18 mouse cellular contexts compared by ENCODE assay signal in the genomic region with DNA sequence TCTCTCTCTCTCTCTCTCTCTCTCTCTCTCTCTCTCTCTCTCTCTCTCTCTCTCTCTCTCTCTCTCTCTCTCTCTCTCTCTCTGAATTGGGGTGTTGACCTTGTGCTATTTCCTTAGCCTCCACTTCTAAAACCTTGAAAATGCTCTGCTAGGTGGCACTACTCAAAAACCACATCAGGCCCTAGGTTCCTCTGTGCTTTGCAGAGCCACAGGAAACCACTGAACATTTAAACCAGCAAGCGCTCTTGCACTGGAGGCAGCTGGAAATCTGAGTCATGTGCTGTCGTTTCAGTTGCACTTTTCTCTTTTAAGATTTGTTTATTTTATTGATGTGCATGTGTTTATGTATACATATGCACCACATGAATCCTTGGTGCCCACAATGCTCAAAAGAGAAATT. TPM values are rescaled to one million over a fixed set of nuclear protein-coding genes. Genes with fewer than 3 reads are reported as not detected.
DNase-seq lines count a peak whose midpoint lies in the region; ATAC-seq and TF ChIP-seq lines count a peak whose summit lies in the region.
"Had no signal": no experiment of that assay in that cellular context is flagged by ENCODE, and none has a peak within 500 bp of the region (broad histone marks: within the 10 kb centered on the region; RNA-seq: fewer than 3 reads in every experiment).

No protein-coding gene starts in this region.

- peak; percentile 91 to 92 for ATAC-seq in hematopoietic stem cell, adult 5-6 weeks (replicated peaks in 1 of 2; ENCODE audit: insufficient read depth in 1 of 2, low FRiP score in 2 of 2, low TSS enrichment in 1 of 2, low read depth in 1 of 2, poor library complexity in 2 of 2, severe bottlenecking in 2 of 2)
- no peak for ATAC-seq in liver, embryonic 12.5 days
- ATAC-seq: intestine, postnatal 0 days had no signal

- H3K4me2 ChIP-seq in CH12.LX (ENCODE audit: insufficient read depth, low read depth, poor library complexity, severe bottlenecking): peak overlapping the region; percentile 18; the same call in 1 of the 2 replicates
- H3K4me2 ChIP-seq in liver, embryonic 12.5 days: no peak overlapping the region
- H3K4me2 ChIP-seq: forebrain, embryonic 12.5 days; heart, embryonic 15.5 days; liver, embryonic 11.5 days; lung, embryonic 15.5 days; stomach, embryonic 15.5 days had no signal

- no peaks in the 10 kb centered on the region for H3K27me3 ChIP-seq in CH12.LX (replicated peaks)
- no peaks in the 10 kb centered on the region for H3K27me3 ChIP-seq in splenic B cell, adult 2 months (ENCODE audit: control insufficient read depth, insufficient read depth, low read length, poor library complexity, severe bottlenecking)
- H3K27me3 ChIP-seq in liver, embryonic 12.5 days (replicated peaks): no peaks in the 10 kb centered on the region
- H3K27me3 ChIP-seq: forebrain, embryonic 12.5 days; heart, embryonic 15.5 days; lung, embryonic 15.5 days; stomach, embryonic 15.5 days had no signal

- H3K4me3 ChIP-seq in CH12.LX (replicated peaks in 1 of 3; ENCODE audit: low read depth in 2 of 3, low read length in 2 of 3, poor library complexity in 1 of 3): no peak overlapping the region
- H3K4me3 ChIP-seq in liver, embryonic 12.5 days: no peak overlapping the region
- H3K4me3 ChIP-seq: forebrain, embryonic 12.5 days; heart, embryonic 15.5 days; lung, embryonic 15.5 days; stomach, embryonic 15.5 days had no signal

- no peak for TF ChIP-seq EP300 in CH12.LX (IDR thresholded peaks at IDR 0.05; ENCODE audit: low read length)

- in situ Hi-C loops in CH12.LX (cut with MboI; ENCODE audit: low pct_ligation_motif_present, low pct_unique_long_range_greater_than_20kb, low sequenced_read_pairs): no loop called here

- dilution Hi-C loops in CH12.LX (cut with MboI; ENCODE audit: extremely low pct_ligation_motif_present, extremely low pct_unique_long_range_greater_than_20kb, low sequenced_read_pairs): no loop called here

- peaks cover 0 to 11% of the 10 kb centered on the region in 2 experiments for H3K36me3 ChIP-seq in CH12.LX (replicated peaks in 1 of 2; ENCODE audit: control insufficient read depth in 1 of 2, insufficient read depth in 1 of 2, low read length in 1 of 2)
- H3K36me3 ChIP-seq in splenic B cell, adult 2 months (ENCODE audit: control insufficient read depth, insufficient read depth, low read length, poor library complexity, severe bottlenecking): peaks cover 3% of the 10 kb centered on the region; the same call in 1 of the 2 replicates
- H3K36me3 ChIP-seq in liver, embryonic 12.5 days: no peaks in the 10 kb centered on the region
- H3K36me3 ChIP-seq: forebrain, embryonic 12.5 days; heart, embryonic 15.5 days; lung, embryonic 15.5 days; stomach, embryonic 15.5 days had no signal

- no peak; the same call in none of the 2 replicates for TF ChIP-seq RAD21 in CH12.LX (IDR thresholded peaks at IDR 0.05; ENCODE audit: low read depth, low read length)

- no peaks in the 10 kb centered on the region for H3K9me3 ChIP-seq in CH12.LX (replicated peaks; ENCODE audit: low read length)
- H3K9me3 ChIP-seq in liver, embryonic 12.5 days (replicated peaks): no peaks in the 10 kb centered on the region
- H3K9me3 ChIP-seq: forebrain, embryonic 12.5 days; heart, embryonic 15.5 days; lung, embryonic 15.5 days; stomach, embryonic 15.5 days had no signal

- DNase-seq in CH12.LX (ENCODE audit: extremely low read depth): peak; percentile 66
- peak; percentile 8 for DNase-seq in splenic B cell, adult 2 months (ENCODE audit: low read depth, low spot score)
- no peak for DNase-seq in right cerebral cortex, postnatal 25 days
- no peak for DNase-seq in layer of hippocampus, postnatal 36 days
- DNase-seq in embryo, embryonic 11 days: no peak
- DNase-seq: adrenal gland, postnatal 10 days; cerebellum, adult 8-10 months; kidney, postnatal 25 days; layer of hippocampus, adult 9-11 months; left cerebral cortex, postnatal 4 days had no signal

- WGBS in liver, embryonic 12.5 days (ENCODE audit: insufficient replicate concordance): 31% methylated on average over 2 of the region's 2 CpGs

- no peak overlapping the region for H3K9ac ChIP-seq in CH12.LX (ENCODE audit: insufficient read depth, low read depth)
- no peak overlapping the region for H3K9ac ChIP-seq in liver, embryonic 12.5 days
- H3K9ac ChIP-seq: forebrain, embryonic 12.5 days; heart, embryonic 15.5 days; lung, embryonic 15.5 days; stomach, embryonic 15.5 days had no signal

- H3K4me1 ChIP-seq in CH12.LX (ENCODE audit: control insufficient read depth in 1 of 2, insufficient read depth in 2 of 2): peaks cover 0 to 33% of the 10 kb centered on the region in 2 experiments; a peak in 2 of 4 replicates
- peaks cover 28% of the 10 kb centered on the region for H3K4me1 ChIP-seq in liver, embryonic 12.5 days
- H3K4me1 ChIP-seq: lung, embryonic 15.5 days; stomach, embryonic 15.5 days had no signal

- H3K79me2 ChIP-seq in CH12.LX (replicated peaks; ENCODE audit: control insufficient read depth, extremely low read depth, insufficient read depth, poor library complexity, severe bottlenecking): peaks cover 2% of the 10 kb centered on the region; the same call in 1 of the 2 replicates

- peak in 1 of 2 experiments; percentile 30; a peak in 1 of 4 replicates for TF ChIP-seq CTCF in CH12.LX (conservative IDR thresholded peaks at IDR 0.05 in 1 of 2, IDR thresholded peaks at IDR 0.05 in 1 of 2; ENCODE audit: low read depth in 2 of 2, low read length in 2 of 2)

- H3K27ac ChIP-seq in CH12.LX (ENCODE audit: insufficient read depth, low read depth): no peak overlapping the region
- H3K27ac ChIP-seq in liver, embryonic 12.5 days: no peak overlapping the region
- H3K27ac ChIP-seq: forebrain, embryonic 12.5 days; heart, embryonic 15.5 days; lung, embryonic 15.5 days; stomach, embryonic 15.5 days had no signal

- TF ChIP-seq POLR2A in CH12.LX (IDR thresholded peaks at IDR 0.05; ENCODE audit: low read depth, low read length): no peak

TF ChIP-seq in CH12.LX, 34 proteins besides CTCF, POLR2A, EP300 and RAD21:
- TF ChIP-seq ELF1 (IDR thresholded peaks at IDR 0.05; ENCODE audit: low read depth, low read length) (no peak), MXI1 (IDR thresholded peaks at IDR 0.05; ENCODE audit: low read depth, low read length) (no peak), UBTF (IDR thresholded peaks at IDR 0.05; ENCODE audit: low read depth, low read length) (no peak), SMC3 (IDR thresholded peaks at IDR 0.05; ENCODE audit: low read depth, low read length) (no peak), ETS1 (conservative IDR thresholded peaks at IDR 0.05; ENCODE audit: low read depth, low read length) (no peak), NRF1 (IDR thresholded peaks at IDR 0.05; ENCODE audit: low read depth, low read length) (no peak), HCFC1 (IDR thresholded peaks at IDR 0.05; ENCODE audit: low read depth, low read length) (no peak), RCOR1 (conservative IDR thresholded peaks at IDR 0.05; ENCODE audit: low read depth, low read length) (no peak), MAX (IDR thresholded peaks at IDR 0.05; ENCODE audit: low read length) (0 out of 2 replicates have a peak, but pooled peaks have one; percentile 28), CHD1 (IDR thresholded peaks at IDR 0.05; ENCODE audit: low read depth, low read length) (no peak), JUND (conservative IDR thresholded peaks at IDR 0.05; ENCODE audit: low read depth, low read length) (peak; percentile 62), POLR2AphosphoS2 (IDR thresholded peaks at IDR 0.05; ENCODE audit: low read depth, low read length) (no peak), PAX5 (IDR thresholded peaks at IDR 0.05; ENCODE audit: low read length) (no peak), TBP (conservative IDR thresholded peaks at IDR 0.05; ENCODE audit: low read depth, low read length) (no peak), IRF4 (IDR thresholded peaks at IDR 0.05; ENCODE audit: low read depth, low read length) (no peak), USF1 (IDR thresholded peaks at IDR 0.05; ENCODE audit: low read depth, low read length) (no peak), TCF12 (IDR thresholded peaks at IDR 0.05; ENCODE audit: low read depth, low read length) (no peak), JUN (IDR thresholded peaks at IDR 0.05; ENCODE audit: insufficient read depth, low read depth, low read length) (no peak), GABPA (IDR thresholded peaks at IDR 0.05; ENCODE audit: insufficient replicate concordance, low read depth, low read length) (no peak), CHD2 (IDR thresholded peaks at IDR 0.05; ENCODE audit: low read length) (no peak), ZNF384 (IDR thresholded peaks at IDR 0.05; ENCODE audit: low read depth, low read length) (no peak), BHLHE40 (IDR thresholded peaks at IDR 0.05; ENCODE audit: low read depth, low read length) (peak; percentile 59), KAT2A (IDR thresholded peaks at IDR 0.05; ENCODE audit: insufficient replicate concordance, low read length) (no peak)

RNA-seq across cellular contexts. Expression of gene Bbx, which starts 59.6 kb away (rescaled TPM):
- total RNA-seq in CH12.LX (2012; rRNA removed) (22.1 and 26.2 TPM in 2 replicates), CH12.LX (2014; rRNA removed) (20.6 and 22.1 TPM in 2 replicates)
- 20.7 and 21.6 TPM in 2 replicates for polyA plus RNA-seq in CH12.LX (2012; ENCODE audit: insufficient read length, low read depth)
- 62.0 and 70.7 TPM in 2 replicates for total RNA-seq in hematopoietic stem cell, adult 5-6 weeks (2017)
- polyA plus RNA-seq in liver, embryonic 12.5 days (2016; fragmentation: Nextera tagmentation; extraction: Ambion mirVana): 11.7 and 12.1 TPM in 2 replicates
- total RNA-seq in layer of hippocampus, postnatal 36 days (2021): 10 to 100 TPM; 25.5 to 27.5 TPM

Comparison
In these comparisons a context has a peak if more than half of its experiments do, and no peak if none do; other contexts are left out.
1. DNase-seq: peak in CH12.LX (single experiment) and splenic B cell, adult 2 months (single experiment); none in right cerebral cortex, postnatal 25 days (single experiment), layer of hippocampus, postnatal 36 days (0 of 2) and embryo, embryonic 11 days (single experiment).